Mouse (Mus musculus) thymus, adult 2 months (tissue): ENCODE measurements around the gene Ston2. TPM values are rescaled to one million over a fixed set of nuclear protein-coding genes. Genes with fewer than 3 reads are reported as not detected.

ENCODE experiments used
- DNase-seq: peaks from one replicate; pipeline ENCODE4 v3.0.0; 2021
- H3K27ac ChIP-seq: fragments of 200-500 bp; 2 replicates; pipeline ENCODE4 v1.5.1; 2012; ENCODE audit warnings: low read length, control low read depth; ENCODE audit not compliant: control insufficient read depth, insufficient read depth
- H3K27me3 ChIP-seq: fragments of 200-500 bp; 2 replicates; pipeline ENCODE4 v1.6.1; 2012; ENCODE audit warnings: mild to moderate bottlenecking, low read length, moderate library complexity, mixed read lengths; ENCODE audit not compliant: control insufficient read depth, insufficient read depth
- H3K36me3 ChIP-seq: fragments of 200-500 bp; 2 replicates; pipeline ENCODE4 v1.6.1; 2012; ENCODE audit warnings: mild to moderate bottlenecking, low read length, moderate library complexity; ENCODE audit not compliant: control insufficient read depth, insufficient read depth
- H3K4me1 ChIP-seq: fragments of 200-500 bp; replicated peaks from 2 replicates; pipeline ENCODE4 v1.6.1; 2012; ENCODE audit warnings: low read length; ENCODE audit not compliant: control insufficient read depth, insufficient read depth
- H3K4me3 ChIP-seq: fragments of 200-500 bp; 2 replicates; pipeline ENCODE4 v1.5.1; 2012; ENCODE audit warnings: mild to moderate bottlenecking, low read length, control low read depth, moderate library complexity; ENCODE audit not compliant: control insufficient read depth, insufficient read depth
- CTCF ChIP-seq: fragments of 200-500 bp; IDR thresholded peaks from 2 replicates; pipeline ENCODE4 v1.5.1; 2012; ENCODE audit warnings: mild to moderate bottlenecking, control low read depth, low read length, moderate library complexity, borderline replicate concordance; ENCODE audit not compliant: control insufficient read depth, poor library complexity, insufficient read depth; ENCODE audit errors: extremely low read depth
- POLR2A ChIP-seq: fragments of 200-500 bp; IDR thresholded peaks from 2 replicates; pipeline ENCODE4 v1.6.1; 2012; ENCODE audit warnings: mild to moderate bottlenecking, low read length, control low read depth, moderate library complexity; ENCODE audit not compliant: control insufficient read depth, poor library complexity, insufficient read depth; ENCODE audit errors: extremely low read depth
- WGBS: fragments of 180-500 bp; shearing (Covaris S2); methylation state at CpG from one replicate; pipeline ENCODE4 v1.1.7; 2018; 5-methylcytosine and 5-hydroxymethylcytosine counted together
- polyA plus RNA-seq: library from polyadenylated mRNA; depleted of rRNA; stranded (reverse); fragments of >200 nt; gene quantifications from 2 replicates; pipeline ENCODE4 v1.2.3, GENCODE M21; 2012

Gene Ston2
- polyA plus RNA-seq, 1 experiment, result 17.5 TPM

DNA sequence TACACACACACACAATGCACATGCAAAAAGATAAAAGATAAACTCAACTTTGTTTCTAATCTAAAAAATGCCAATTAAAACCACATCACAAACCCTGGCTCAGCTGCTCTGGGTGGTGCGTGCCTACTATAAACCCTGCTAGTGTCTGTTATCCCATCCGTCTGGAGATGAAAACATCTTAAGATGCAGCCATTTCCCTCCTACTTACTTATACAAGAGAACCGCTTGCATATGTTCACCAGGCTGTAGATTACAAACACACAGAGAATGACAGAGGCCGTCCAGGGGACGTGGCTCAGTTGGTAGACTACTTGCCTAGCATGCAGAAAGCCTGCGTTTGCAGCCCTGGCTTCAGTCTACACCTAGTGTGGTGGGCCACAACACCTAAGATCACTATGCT, 64.3 kb downstream of the Ston2 start:
- TF ChIP-seq CTCF (no peak), POLR2A (no peak)
- no peaks in the 10 kb centered on the region for H3K36me3 ChIP-seq

DNA sequence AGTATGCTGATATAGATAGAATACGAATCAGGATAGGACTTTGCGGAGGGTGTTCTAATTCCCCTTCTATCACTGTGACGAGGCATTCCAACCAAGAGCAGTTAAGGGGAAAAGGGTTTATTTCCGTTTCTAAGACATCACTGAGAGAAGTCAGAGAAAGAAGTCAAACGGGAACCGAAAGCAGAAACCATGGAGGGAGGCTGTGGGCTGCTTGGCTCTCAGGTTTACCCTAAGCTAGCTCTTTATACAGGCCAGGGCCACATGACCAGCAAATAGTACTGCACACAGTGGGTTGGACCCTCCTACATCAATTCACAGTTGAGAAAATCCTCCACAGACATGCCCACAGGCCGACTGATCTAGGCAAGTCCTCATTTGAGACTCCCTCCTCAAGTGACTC, 69.1 kb downstream of the Ston2 start:
- H3K27ac ChIP-seq, result no peak overlapping the region
- no peak for TF ChIP-seq CTCF
- TF ChIP-seq POLR2A, result no peak
- no peak for DNase-seq
- H3K36me3 ChIP-seq, result no peaks in the 10 kb centered on the region
- no peak overlapping the region for H3K4me3 ChIP-seq
- H3K4me1 ChIP-seq, result peaks cover 5% of the 10 kb centered on the region
- H3K27me3 ChIP-seq, result no peaks in the 10 kb centered on the region
- WGBS, result 87% methylated on average over 7 of the region's 7 CpGs

More for the DNA sequence above, 64.3 kb downstream of the Ston2 start:
- 16% methylated on average over 6 of the region's 6 CpGs for WGBS
- Histone ChIP-seq H3K27ac (no peak overlapping the region), H3K27me3 (no peaks in the 10 kb centered on the region), H3K4me3 (no peak overlapping the region), H3K4me1 (peaks cover 7% of the 10 kb centered on the region)
- DNase-seq, result no peak

DNA sequence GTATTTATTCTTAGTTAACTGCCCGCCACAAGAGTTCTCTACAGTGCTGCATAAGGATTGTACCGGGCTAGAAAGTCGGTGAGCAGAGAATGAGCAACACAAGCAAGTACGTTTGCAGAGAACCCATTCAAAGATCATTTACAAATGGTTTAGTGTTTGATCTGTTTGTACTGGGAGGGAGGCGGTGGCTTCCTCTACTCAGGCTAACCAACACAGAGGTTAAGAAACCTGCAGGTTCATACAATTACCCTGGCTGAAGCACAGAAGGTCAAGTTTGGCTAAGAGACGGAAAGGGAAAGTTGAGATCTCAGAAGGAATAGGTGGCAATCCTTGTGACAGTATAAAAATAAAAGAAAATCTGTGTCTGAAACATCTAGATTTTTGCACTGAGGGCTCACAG, 72.5 kb downstream of the Ston2 start:
- Histone ChIP-seq H3K36me3 (no peaks in the 10 kb centered on the region), H3K4me1 (no peaks in the 10 kb centered on the region), H3K27ac (no peak overlapping the region), H3K4me3 (no peak overlapping the region), H3K27me3 (no peaks in the 10 kb centered on the region)
- no peak for TF ChIP-seq POLR2A
- TF ChIP-seq CTCF, result no peak
- no peak for DNase-seq
- WGBS, result 81% methylated on average over 6 of the region's 6 CpGs

DNA sequence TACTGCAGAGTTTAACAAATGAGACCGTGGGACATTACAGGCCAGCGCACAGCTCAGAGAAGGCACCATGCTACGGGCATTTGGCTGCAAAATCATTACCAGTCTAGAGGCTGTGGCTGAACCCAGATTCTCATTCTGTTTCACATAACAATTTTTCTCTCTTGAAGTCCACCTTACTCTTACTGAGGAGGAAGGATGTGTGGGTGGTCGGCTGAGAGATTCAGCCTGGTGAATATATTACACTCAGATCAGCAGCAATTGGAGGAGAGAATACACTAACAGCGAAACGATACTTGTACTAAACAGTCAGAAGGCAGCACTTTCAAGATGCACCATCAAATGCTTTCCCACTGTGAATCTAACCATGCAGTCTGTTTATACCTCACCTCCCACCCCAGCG, 74.8 kb downstream of the Ston2 start:
- Histone ChIP-seq H3K36me3 (no peaks in the 10 kb centered on the region), H3K27ac (no peak overlapping the region), H3K4me3 (no peak overlapping the region), H3K27me3 (no peaks in the 10 kb centered on the region), H3K4me1 (no peaks in the 10 kb centered on the region)
- WGBS, result 93% methylated on average over 7 of the region's 7 CpGs
- no peak for TF ChIP-seq POLR2A
- TF ChIP-seq CTCF, result no peak
- DNase-seq, result no peak

DNA sequence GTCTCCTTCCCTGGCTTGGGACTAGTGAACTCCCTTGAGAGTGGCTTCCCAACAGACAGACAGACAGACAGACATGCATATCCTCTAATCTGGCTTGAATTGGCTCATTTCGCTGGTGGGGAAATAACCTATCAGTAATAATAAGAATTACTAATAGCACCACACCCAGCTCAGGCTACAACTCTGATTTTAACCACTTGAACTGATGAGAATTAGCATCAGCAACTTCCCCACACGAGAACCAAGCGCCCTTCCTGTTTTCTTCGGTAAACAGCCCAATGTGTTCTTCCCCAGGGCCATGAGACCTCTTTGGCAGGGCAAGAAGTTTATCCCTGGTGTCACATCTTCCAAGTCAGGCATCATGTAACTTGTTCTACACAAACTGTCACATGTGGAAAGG, 76.5 kb downstream of the Ston2 start:
- Histone ChIP-seq H3K4me1 (no peaks in the 10 kb centered on the region), H3K27me3 (no peaks in the 10 kb centered on the region), H3K36me3 (no peaks in the 10 kb centered on the region), H3K4me3 (no peak overlapping the region), H3K27ac (no peak overlapping the region)
- WGBS, result 81% methylated on average over 4 of the region's 4 CpGs
- no peak for DNase-seq
- TF ChIP-seq POLR2A (no peak), CTCF (no peak)

DNA sequence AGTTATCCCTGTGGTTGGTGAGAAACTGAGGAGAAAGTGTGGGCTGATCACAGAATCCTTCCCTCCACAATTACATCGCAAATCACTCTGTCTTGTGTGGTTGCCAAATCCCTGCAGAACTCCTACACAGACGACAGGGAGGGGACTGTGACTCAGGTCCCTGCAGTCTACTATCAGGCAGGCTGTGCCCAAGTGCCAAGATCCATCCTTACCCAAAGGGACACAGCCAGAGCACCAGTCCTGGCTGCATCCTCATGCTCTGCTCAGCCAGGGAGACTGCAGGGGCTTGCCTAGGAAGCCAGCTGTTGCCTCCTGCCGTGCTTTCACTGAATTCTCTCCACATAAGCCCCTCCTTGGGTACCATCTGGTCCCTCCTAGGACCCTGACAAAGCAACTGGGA, 77.3 kb downstream of the Ston2 start:
- TF ChIP-seq CTCF (no peak), POLR2A (no peak)
- no peaks in the 10 kb centered on the region for H3K27me3 ChIP-seq
- no peaks in the 10 kb centered on the region for H3K4me1 ChIP-seq
- DNase-seq, result no peak
- 90% methylated on average over 3 of the region's 3 CpGs for WGBS
- no peak overlapping the region for H3K4me3 ChIP-seq
- no peaks in the 10 kb centered on the region for H3K36me3 ChIP-seq
- H3K27ac ChIP-seq, result no peak overlapping the region

DNA sequence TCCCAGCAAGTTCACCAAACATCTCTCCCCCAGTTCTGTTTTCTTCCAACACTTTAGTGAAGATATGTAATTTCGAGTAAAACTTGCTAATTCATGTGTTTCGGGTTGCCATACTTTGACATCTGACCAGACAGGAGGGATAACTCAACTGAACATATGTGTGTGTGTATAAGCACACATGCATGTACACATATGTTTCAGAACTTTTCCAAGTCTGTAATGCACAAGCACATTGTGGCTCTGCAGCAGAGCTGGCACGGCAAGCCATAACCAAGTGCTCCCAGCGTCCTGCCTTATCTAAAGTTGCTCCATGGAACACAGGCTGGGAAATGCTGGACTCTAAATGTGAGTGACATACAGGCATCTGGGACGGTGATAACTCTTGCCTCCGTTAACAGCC, 78.6 kb downstream of the Ston2 start:
- Histone ChIP-seq H3K4me3 (no peak overlapping the region), H3K36me3 (no peaks in the 10 kb centered on the region), H3K27ac (no peak overlapping the region), H3K27me3 (no peaks in the 10 kb centered on the region), H3K4me1 (no peaks in the 10 kb centered on the region)
- DNase-seq, result no peak
- WGBS, result 97% methylated on average over 6 of the region's 6 CpGs
- TF ChIP-seq CTCF (no peak), POLR2A (no peak)
